Mouse (Mus musculus) small intestine, adult 2 months (tissue): Measurements from ENCODE around the gene Gm10271.

Experiments used
- CTCF ChIP-seq: fragments of 200-500 bp; IDR thresholded peaks from 2 replicates; pipeline ENCODE4 v1.5.1; 2012; ENCODE audit warnings: low read depth, mild to moderate bottlenecking, control low read depth, inconsistent platforms, low read length, moderate library complexity, mixed read lengths; ENCODE audit not compliant: insufficient replicate concordance, insufficient read length; ENCODE audit errors: extremely low read depth
- POLR2A ChIP-seq: fragments of 200-500 bp; IDR thresholded peaks from 2 replicates; pipeline ENCODE4 v1.6.1; 2012; ENCODE audit warnings: low read depth, mild to moderate bottlenecking, control low read depth, inconsistent platforms, low read length, moderate library complexity

DNA sequence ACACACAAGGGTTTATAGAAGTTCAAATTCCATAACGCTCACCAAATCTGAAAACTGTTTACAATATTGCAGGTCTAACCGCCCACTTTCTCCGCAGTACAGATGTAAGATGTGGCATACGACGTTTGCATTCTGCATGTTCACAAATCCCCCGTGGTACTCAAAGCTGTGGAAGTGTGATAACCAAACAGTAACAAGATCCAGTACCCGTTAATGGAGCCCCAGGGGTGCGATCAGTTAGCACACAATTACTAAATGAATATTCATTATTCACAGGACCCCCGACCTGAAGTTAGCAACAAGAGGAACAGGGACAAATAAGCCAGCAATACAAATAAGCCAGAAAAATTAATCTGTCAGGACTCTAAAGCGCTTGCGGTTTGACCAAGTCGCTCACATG, 12.4 kb upstream of the Gm10271 start:
- TF ChIP-seq CTCF (no peak), POLR2A (no peak)
